Mouse (Mus musculus) kidney, adult 8-10 months (tissue): ENCODE measurements around the gene Ergic1.
A peak's percentile ranks its signal among the peaks of the same experiment; 100 is the strongest.

Source experiments
- DNase-seq, 2 experiments: peaks; one replicate each; pipeline ENCODE4 v3.0.0; 2022

The Ergic1 gene

GRCm38 (mm10) chr17:26633186-26633585, 71.9 kb downstream of the Ergic1 start:
- DNase-seq, result peak in 1 of 2 experiments; percentile 11

DNA sequence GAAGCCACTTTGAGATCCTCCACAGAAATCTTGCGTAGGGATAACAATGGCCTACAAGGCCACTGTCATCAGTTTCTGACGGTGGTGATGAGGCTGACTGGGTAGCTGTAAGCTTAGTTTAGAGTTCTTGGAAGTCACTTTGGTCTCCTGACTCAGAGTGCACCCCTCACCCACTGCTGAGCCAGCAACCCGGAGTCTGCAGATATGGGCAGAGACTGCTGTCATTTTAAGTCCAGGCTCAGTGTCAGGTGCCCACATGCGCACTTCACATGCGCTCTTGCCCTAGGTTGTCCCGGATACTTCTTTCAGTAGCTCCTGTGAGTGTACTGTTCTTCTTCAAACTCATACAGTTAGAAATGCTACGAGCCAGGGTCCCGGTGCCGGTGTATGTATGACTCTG, 72.6 kb downstream of the Ergic1 start:
- DNase-seq, result peak; percentile 30 to 52

DNA sequence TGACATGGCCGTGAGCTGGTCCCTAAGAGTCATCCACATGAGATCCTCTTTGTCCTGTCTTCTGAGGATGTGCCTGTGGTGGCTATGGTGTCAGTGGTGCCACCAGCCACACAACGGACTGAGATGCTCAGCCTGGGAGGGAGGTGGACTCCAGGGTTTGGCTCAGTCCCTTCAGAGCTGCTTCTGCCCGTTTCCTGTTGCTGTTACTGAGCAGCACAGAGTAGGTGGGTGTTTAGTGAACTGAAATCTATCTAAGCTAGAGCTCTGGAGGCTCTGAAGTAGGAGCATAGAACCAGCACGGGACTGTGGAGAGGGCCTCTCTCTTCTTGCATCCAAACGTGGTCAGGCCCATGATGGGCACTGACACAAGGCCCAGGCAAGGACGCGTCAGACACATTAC, 73.2 kb downstream of the Ergic1 start:
- no peak for DNase-seq

- no peak for DNase-seq
Measured at GRCm38 (mm10) chr17:26635951-26636350, 74.7 kb downstream of the Ergic1 start.

GRCm38 (mm10) chr17:26637851-26638250, 76.6 kb downstream of the Ergic1 start:
- DNase-seq, result peak; percentile 90 to 95

DNA sequence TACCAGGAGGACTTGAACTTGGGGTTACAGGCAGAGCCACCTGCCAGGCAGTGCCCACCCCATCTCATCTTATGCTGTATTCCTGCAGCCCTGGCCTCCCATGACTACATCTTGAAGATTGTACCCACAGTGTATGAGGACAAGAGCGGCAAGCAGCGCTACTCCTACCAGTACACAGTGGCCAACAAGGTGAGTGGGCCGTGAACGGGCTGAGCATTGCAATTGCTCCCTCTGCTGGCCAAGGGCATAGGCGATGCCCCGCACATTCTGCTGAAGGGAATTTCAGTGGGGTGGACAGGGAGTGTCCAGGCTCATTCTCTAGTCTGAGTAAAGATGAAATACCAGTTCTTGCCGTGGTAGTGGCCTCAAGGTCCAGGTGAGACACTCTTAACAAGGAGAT, 77.4 kb downstream of the Ergic1 start:
- peak; percentile 75 to 89 for DNase-seq

- no peak for DNase-seq
Measured at GRCm38 (mm10) chr17:26639791-26640190, 78.5 kb downstream of the Ergic1 start.

DNA sequence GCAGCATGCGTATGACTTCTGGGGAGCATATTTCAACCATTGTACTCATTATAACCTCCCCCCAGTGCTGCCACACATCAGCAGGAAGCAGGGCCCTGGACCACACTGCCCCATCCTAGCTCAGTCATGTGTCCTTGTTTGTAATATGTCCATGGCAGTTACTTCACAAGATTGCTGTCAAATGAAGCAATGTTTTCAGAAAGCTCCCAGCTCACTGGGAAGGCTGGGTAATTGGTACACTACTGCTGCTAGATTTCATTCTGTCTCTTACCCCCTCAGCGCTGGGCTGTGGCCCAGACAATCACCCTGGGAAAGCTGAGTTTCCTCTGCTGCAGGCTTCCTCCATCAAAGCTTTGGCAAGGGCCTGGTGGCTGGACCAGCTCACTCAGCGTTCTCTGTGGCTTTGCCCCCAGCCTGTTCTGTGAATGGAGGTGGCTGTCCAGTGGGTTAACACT, 79.0 kb downstream of the Ergic1 start:
- DNase-seq, result no peak

GRCm38 (mm10) chr17:26643456-26643855, 82.2 kb downstream of the Ergic1 start:
- DNase-seq, result no peak

- DNase-seq, result no peak
Measured at GRCm38 (mm10) chr17:26643993-26644392, 82.7 kb downstream of the Ergic1 start.

- DNase-seq, result no peak
Measured at GRCm38 (mm10) chr17:26644509-26645410, 83.5 kb downstream of the Ergic1 start.

- no peak for DNase-seq
Measured at GRCm38 (mm10) chr17:26645411-26645854, 84.1 kb downstream of the Ergic1 start.

- DNase-seq, result no peak
Measured at GRCm38 (mm10) chr17:26647283-26647682, 86.0 kb downstream of the Ergic1 start.

- no peak for DNase-seq
Measured at GRCm38 (mm10) chr17:26649565-26649964, 88.3 kb downstream of the Ergic1 start.

GRCm38 (mm10) chr17:26650451-26651363, 89.4 kb downstream of the Ergic1 start:
- no peak for DNase-seq

DNA sequence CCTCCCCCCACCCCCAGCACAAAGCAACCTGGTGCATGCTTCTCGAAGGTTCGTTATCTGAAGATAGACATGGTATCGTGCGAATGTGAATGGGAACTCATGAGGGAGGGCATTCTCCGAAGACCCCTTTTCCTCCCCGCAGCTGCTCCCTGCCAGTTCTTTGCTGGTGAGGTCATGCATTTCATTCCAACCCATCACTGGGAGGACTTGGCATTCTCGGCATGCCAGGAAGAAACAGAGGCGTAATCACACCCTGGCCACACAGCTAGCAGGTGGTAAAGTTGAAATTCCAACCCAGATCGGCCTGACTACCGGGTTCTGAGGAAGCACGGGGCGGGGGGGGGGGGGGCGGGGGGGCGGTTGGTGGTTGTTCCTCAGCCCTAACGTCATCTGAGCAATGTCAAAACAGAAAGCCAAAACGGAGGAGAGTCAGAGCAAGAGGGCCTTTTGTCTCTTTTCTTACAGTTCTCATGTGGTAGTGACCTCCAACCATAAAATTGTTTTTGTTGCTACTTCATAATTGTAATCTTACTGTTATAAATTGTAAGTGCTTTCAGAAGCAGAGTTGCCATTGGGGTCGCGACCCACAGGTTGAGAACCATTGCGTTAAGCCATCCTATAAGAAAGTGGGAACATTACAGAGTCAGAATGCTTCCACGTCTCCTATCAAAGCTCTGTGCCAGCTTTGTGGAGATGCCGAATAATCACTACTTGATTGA, 97.7 kb downstream of the Ergic1 start:
- DNase-seq, result no peak

- no peak for DNase-seq
Measured at GRCm38 (mm10) chr17:26659573-26659915, 98.3 kb downstream of the Ergic1 start.

DNA sequence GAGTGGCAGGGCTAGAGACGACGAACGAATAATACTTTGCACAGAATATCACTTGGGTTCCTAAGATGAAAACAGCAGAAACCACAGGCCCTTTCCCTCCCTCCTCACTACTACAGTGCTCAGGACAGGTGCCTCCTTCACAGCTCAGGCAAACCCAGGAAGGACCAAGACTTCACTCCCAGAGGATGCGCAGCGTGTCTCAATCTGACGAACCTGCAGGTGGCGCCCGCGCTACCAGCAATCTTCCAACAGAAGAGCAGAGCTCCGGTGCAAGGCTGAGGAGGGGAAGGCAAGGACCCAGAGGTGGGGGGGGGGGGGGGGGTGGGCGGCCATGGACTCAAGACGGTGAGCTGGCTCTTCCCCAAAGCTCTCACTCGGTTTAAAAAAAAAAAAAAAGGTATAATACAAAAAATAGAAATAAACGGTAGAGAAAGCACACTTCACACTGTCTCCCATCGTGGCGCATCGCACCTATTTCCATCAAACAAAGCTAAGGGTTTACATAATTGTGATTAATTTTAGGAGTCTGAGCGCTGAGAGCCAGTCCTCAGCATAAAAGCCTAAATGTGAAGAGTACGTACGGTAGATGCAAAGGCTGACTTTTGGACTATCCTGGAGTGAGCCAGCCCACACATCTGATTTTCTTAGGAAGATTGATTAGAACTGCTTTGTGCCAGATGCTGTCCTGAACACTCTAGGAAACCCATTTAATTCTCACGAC, 99.1 kb downstream of the Ergic1 start:
- peak; percentile 70 to 85 for DNase-seq

DNA sequence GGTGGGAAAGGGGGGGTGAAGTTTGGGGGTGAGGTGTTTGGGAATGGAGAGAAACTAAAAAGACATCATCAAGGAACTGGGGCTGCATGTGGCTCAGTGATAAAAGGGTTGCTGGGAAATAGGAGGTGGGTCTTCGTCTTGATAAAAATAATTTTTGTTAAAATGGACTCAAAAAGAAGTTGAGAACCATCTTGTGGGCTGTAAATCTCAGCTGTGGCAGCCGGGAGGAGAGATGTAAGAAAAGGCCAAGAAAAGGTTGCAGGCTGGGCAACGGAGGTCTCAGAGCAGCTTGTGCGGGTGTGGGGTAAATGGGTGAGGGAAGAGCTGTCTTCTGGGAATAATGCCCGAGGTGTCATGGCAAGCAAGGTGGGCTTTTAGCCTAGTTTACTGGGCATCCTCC, 100.9 kb downstream of the Ergic1 start:
- no peak for DNase-seq

- DNase-seq, result peak; percentile 92 to 94
Measured at GRCm38 (mm10) chr17:26662978-26663683, 101.8 kb downstream of the Ergic1 start, which contains the start of gene Atp6v0e. TSS of gene Atp6v0e (plus strand) at chr17:26663231.

DNA sequence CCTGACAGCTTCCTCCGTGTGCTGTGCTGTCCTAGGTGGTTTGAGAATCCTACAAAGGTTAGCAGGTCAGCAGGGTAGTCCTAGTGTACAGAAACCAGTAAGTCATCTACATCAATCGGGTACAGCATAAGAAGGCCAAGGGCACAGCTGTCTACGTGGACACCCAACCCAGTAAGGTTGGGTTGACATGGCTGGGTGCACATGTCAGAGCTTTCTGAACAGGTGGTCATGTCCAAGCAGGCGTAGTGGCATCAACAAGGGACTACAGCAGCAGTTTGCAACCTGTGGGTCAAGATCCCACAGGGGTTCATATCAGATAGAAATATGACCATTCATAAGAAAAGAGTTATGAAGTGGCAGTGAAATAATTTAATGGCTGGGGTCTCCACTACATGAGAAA, 104.3 kb downstream of the Ergic1 start:
- no peak for DNase-seq
